Mouse (Mus musculus) kidney, postnatal 0 days (tissue): ENCODE measurements around the gene Lmo1. TPM values are rescaled to one million over a fixed set of nuclear protein-coding genes. Genes with fewer than 3 reads are reported as not detected.
A peak's percentile ranks its signal among the peaks of the same experiment; 100 is the strongest.
"Not testable (repeated sequence)": the region's sequence is repeated elsewhere in the genome, so short reads cannot be mapped to it uniquely, and the experiment has no call there.

Experiments
- ATAC-seq: fragments of 200-750 bp; cut with Nextera tagmentation; replicated peaks from 2 replicates; pipeline ENCODE4 v1.8.0; 2017; ENCODE audit warnings: low read depth, moderate number of reproducible peaks, moderate TSS enrichment, moderate library complexity; ENCODE audit not compliant: low FRiP score
- DNase-seq: peaks from one replicate; pipeline ENCODE4 v3.0.0-alpha.2; 2016; ENCODE audit warnings: low spot score
- H3K27ac ChIP-seq: fragments of 300-500 bp; sonication (generic); 2 replicates; pipeline ENCODE4 v1.5.1; 2014; ENCODE audit warnings: mild to moderate bottlenecking
- H3K27me3 ChIP-seq: fragments of 300-500 bp; sonication (generic); 2 replicates; pipeline ENCODE4 v1.6.1; 2014; ENCODE audit warnings: low read length, mixed read lengths; ENCODE audit not compliant: insufficient read depth
- H3K36me3 ChIP-seq: fragments of 300-500 bp; sonication (generic); 2 replicates; pipeline ENCODE4 v1.6.1; 2014; ENCODE audit warnings: low read length, mixed read lengths; ENCODE audit not compliant: insufficient read depth
- H3K4me1 ChIP-seq: fragments of 300-500 bp; sonication (generic); replicated peaks from 2 replicates; pipeline ENCODE4 v1.6.1; 2014; ENCODE audit warnings: antibody characterized with exemption, low read length, mixed read lengths; ENCODE audit not compliant: insufficient read depth
- H3K4me2 ChIP-seq: fragments of 300-500 bp; sonication (generic); 2 replicates; pipeline ENCODE4 v1.6.1; 2014; ENCODE audit warnings: mild to moderate bottlenecking, low read length, moderate library complexity, mixed read lengths
- H3K4me3 ChIP-seq: fragments of 300-500 bp; sonication (generic); replicated peaks from 2 replicates; pipeline ENCODE4 v1.5.1; 2014; ENCODE audit warnings: low read depth, low read length
- H3K9ac ChIP-seq: fragments of 300-500 bp; sonication (generic); 2 replicates; pipeline ENCODE4 v1.6.1; 2014; ENCODE audit warnings: low read depth, low read length
- H3K9me3 ChIP-seq: fragments of 300-500 bp; sonication (generic); replicated peaks from 2 replicates; pipeline ENCODE4 v1.6.1; 2016; ENCODE audit warnings: low read length, inconsistent platforms, mixed read lengths
- CTCF ChIP-seq: IDR thresholded peaks from 2 replicates; pipeline ENCODE4 v1.5.1; 2016; ENCODE audit warnings: antibody characterized with exemption, low read depth, mild to moderate bottlenecking, moderate library complexity
- WGBS: fragments of 180-500 bp; shearing (Covaris S2); extraction: QIAGEN DNeasy Blood & Tissue Kit; methylation state at CpG from one replicate; pipeline ENCODE4 v1.1.7; 2014; 5-methylcytosine and 5-hydroxymethylcytosine counted together
- polyA plus RNA-seq: library from polyadenylated mRNA; unstranded; fragments of >200 nt; fragmentation: Nextera tagmentation; extraction: Ambion mirVana; gene quantifications from 2 replicates; pipeline ENCODE4 v1.2.1, GENCODE M21; 2015

Gene Lmo1
- polyA plus RNA-seq, 1 experiment from 2014 or later, result 11.0 TPM

DNA sequence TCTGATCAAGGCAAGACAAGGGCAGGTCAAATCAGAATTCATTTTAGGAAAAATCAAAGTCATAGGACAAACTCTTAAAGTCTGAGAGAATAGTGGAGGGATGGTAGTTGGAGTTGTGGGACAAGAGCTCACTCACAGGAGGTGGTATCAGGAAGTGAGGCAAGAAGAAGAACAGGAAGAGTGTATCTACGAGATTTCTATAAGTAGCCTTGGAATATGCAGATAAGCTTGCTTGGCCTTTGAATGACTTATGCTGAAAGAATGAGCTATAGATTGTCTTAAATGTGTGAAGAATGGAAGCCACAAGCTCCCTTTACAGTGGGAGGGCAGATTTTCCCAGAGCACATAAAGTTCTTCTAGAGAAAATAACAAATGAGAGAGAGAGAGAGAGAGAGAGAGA, 70.1 kb downstream of the Lmo1 start:
- H3K36me3 ChIP-seq, result no peaks in the 10 kb centered on the region
- no peak overlapping the region for H3K4me3 ChIP-seq
- DNase-seq, result no peak
- 79% methylated on average over 1 of the region's 1 CpGs for WGBS
- no peak for TF ChIP-seq CTCF
- H3K9me3 ChIP-seq, result no peaks in the 10 kb centered on the region
- H3K27me3 ChIP-seq, result no peaks in the 10 kb centered on the region
- no peak overlapping the region for H3K4me2 ChIP-seq
- no peak for ATAC-seq
- no peaks in the 10 kb centered on the region for H3K4me1 ChIP-seq
- no peak overlapping the region for H3K27ac ChIP-seq
- H3K9ac ChIP-seq, result no peak overlapping the region

GRCm38 (mm10) chr7:109101167-109101566, 73.8 kb downstream of the Lmo1 start:
- Histone ChIP-seq H3K9ac (no peak overlapping the region), H3K4me2 (no peak overlapping the region), H3K27me3 (no peaks in the 10 kb centered on the region), H3K4me3 (no peak overlapping the region), H3K36me3 (no peaks in the 10 kb centered on the region), H3K27ac (no peak overlapping the region), H3K4me1 (no peaks in the 10 kb centered on the region), H3K9me3 (no peaks in the 10 kb centered on the region)
- DNase-seq, result no peak
- ATAC-seq, result no peak
- 73% methylated on average over 3 of the region's 3 CpGs for WGBS
- TF ChIP-seq CTCF, result no peak

DNA sequence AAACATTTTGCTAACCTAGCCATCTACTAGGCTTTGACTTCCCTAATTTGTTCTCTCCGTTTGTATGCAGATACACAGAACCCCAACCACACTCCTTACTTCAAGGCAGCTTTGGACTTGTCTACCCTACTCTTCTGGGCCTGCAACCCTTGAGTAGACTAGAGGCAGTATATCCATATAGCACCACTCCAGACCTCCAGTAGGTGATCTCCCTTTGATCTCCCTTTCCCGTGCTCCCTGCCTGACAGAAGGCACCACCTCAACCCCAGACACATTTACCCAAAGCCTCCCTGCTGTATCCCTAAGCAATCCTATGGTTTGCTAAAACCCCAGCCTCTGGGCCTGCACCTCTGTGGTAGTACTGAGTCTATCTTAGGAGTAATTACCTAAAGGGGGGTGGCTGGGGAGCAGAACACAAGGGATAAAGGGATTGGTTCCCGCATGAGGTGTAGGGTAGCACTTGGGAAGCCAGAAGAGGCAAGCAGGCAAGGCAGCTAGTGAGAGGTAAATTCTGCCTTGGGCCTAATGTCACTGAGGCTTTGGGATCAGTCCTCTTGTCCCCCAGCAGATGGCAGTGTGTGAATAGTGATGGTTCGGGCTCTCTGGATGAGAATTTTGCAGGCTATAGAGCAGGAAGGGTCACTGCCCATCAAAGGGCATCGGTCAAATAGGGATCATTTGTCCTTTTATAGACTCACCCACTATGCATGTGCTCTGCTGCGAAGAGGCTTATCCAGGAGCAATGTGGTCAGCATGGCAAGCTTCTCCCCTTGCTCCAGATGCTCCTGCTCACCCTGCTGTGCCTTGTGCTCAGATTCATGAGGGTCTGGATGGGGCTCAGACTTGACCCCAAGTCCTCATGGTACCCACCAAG, 76.6 kb downstream of the Lmo1 start:
- H3K27me3 ChIP-seq, result no peaks in the 10 kb centered on the region
- H3K27ac ChIP-seq, result no peak overlapping the region
- ATAC-seq, result no peak
- no peak overlapping the region for H3K9ac ChIP-seq
- no peaks in the 10 kb centered on the region for H3K9me3 ChIP-seq
- H3K36me3 ChIP-seq, result no peaks in the 10 kb centered on the region
- H3K4me3 ChIP-seq, result no peak overlapping the region
- WGBS, result 30% methylated on average over 6 of the region's 6 CpGs
- peak; percentile 47 for DNase-seq
- peak; percentile 68 for TF ChIP-seq CTCF
- H3K4me1 ChIP-seq, result no peaks in the 10 kb centered on the region
- H3K4me2 ChIP-seq, result no peak overlapping the region

DNA sequence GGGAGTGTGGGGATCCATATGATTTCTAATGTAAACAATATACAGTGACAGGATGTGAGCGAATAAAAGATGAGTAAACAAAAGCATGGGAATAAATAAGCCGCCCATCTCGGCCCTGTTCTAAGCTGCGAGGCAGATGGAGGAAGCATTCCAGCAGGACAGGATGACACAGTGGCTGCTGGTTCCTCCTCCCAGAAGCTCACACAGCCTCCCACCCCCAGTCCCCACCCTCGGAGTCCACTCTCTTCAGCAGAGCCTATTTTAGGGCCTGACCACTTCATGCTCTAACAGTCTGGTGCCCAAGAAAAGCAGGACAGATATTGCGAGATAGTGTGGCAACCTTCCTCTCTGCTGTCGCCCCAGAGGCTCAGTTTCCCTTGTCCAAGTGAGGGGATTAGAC, 77.8 kb downstream of the Lmo1 start:
- no peaks in the 10 kb centered on the region for H3K9me3 ChIP-seq
- H3K36me3 ChIP-seq, result no peaks in the 10 kb centered on the region
- H3K4me2 ChIP-seq, result no peak overlapping the region
- TF ChIP-seq CTCF, result no peak
- H3K4me3 ChIP-seq, result no peak overlapping the region
- DNase-seq, result no peak
- H3K4me1 ChIP-seq, result no peaks in the 10 kb centered on the region
- no peaks in the 10 kb centered on the region for H3K27me3 ChIP-seq
- WGBS, result 60% methylated on average over 7 of the region's 7 CpGs
- no peak overlapping the region for H3K9ac ChIP-seq
- H3K27ac ChIP-seq, result no peak overlapping the region
- ATAC-seq, result no peak

GRCm38 (mm10) chr7:109096618-109097017, 78.4 kb downstream of the Lmo1 start:
- Histone ChIP-seq H3K9me3 (no peaks in the 10 kb centered on the region), H3K27me3 (no peaks in the 10 kb centered on the region), H3K4me1 (no peaks in the 10 kb centered on the region), H3K4me3 (no peak overlapping the region), H3K27ac (no peak overlapping the region), H3K9ac (no peak overlapping the region), H3K4me2 (no peak overlapping the region), H3K36me3 (no peaks in the 10 kb centered on the region)
- ATAC-seq, result no peak
- TF ChIP-seq CTCF, result no peak
- 79% methylated on average over 4 of the region's 4 CpGs for WGBS
- no peak for DNase-seq

GRCm38 (mm10) chr7:109094294-109094693, 80.7 kb downstream of the Lmo1 start:
- no peak for TF ChIP-seq CTCF
- WGBS, result 78% methylated on average over 7 of the region's 7 CpGs
- ATAC-seq, result no peak

GRCm38 (mm10) chr7:109091316-109091715, 83.7 kb downstream of the Lmo1 start:
- H3K9ac ChIP-seq, H3K36me3 ChIP-seq, DNase-seq, H3K27me3 ChIP-seq, H3K4me3 ChIP-seq, H3K4me1 ChIP-seq, H3K27ac ChIP-seq, ATAC-seq, H3K4me2 ChIP-seq, H3K9me3 ChIP-seq: not testable (repeated sequence)
- WGBS, result 100% methylated on average over 2 of the region's 2 CpGs

More at GRCm38 (mm10) chr7:109094294-109094693, 80.7 kb downstream of the Lmo1 start:
- Histone ChIP-seq H3K4me1 (no peaks in the 10 kb centered on the region), H3K4me3 (no peak overlapping the region), H3K36me3 (no peaks in the 10 kb centered on the region), H3K27me3 (no peaks in the 10 kb centered on the region), H3K4me2 (no peak overlapping the region), H3K9ac (no peak overlapping the region), H3K27ac (no peak overlapping the region), H3K9me3 (no peaks in the 10 kb centered on the region)
- DNase-seq, result no peak

Other genes starting within 250 kb of the Lmo1 start
- 0.03 TPM in 1 of 2 replicates, not detected in the other for gene Nlrp10, start 245.0 kb downstream of the Lmo1 start, polyA plus RNA-seq
- 97.4 and 104 TPM in 2 replicates for gene Eif3f, start 240.8 kb downstream of the Lmo1 start, polyA plus RNA-seq
- gene Tub, start 224.9 kb downstream of the Lmo1 start, polyA plus RNA-seq, result 0.33 and 0.36 TPM in 2 replicates
- 0.66 and 1.2 TPM in 2 replicates for gene Ric3, start 91.9 kb downstream of the Lmo1 start, polyA plus RNA-seq